Mouse (Mus musculus) ovary, postnatal 14 days (tissue): Measurements from ENCODE around the gene Dmrtc2.

Experiments used
- DNase-seq: peaks from one replicate; pipeline ENCODE4 v3.0.0; 2022; ENCODE audit warnings: low spot score

Dmrtc2 gene

GRCm38 (mm10) chr7:24902264-24902629 lies 32.4 kb downstream of the Dmrtc2 start:
- no peak for DNase-seq

- peak; percentile 55 for DNase-seq
Measured at GRCm38 (mm10) chr7:24902630-24903443, 33.0 kb downstream of the Dmrtc2 start, which contains the start of gene Arhgef1. Arhgef1 (plus strand) TSS chr7:24902912.

GRCm38 (mm10) chr7:24903444-24903825 lies 33.6 kb downstream of the Dmrtc2 start:
- no peak for DNase-seq

GRCm38 (mm10) chr7:24904070-24904483 lies 34.2 kb downstream of the Dmrtc2 start:
- peak; percentile 94 for DNase-seq

GRCm38 (mm10) chr7:24904936-24905335 lies 35.1 kb downstream of the Dmrtc2 start:
- peak; percentile 55 for DNase-seq

GRCm38 (mm10) chr7:24906551-24906950 lies 36.7 kb downstream of the Dmrtc2 start:
- no peak for DNase-seq

- no peak for DNase-seq
Measured at GRCm38 (mm10) chr7:24907211-24907748, 37.4 kb downstream of the Dmrtc2 start.

- DNase-seq = no peak
Measured at GRCm38 (mm10) chr7:24912480-24912879, 42.6 kb downstream of the Dmrtc2 start.

- DNase-seq = no peak
Measured at GRCm38 (mm10) chr7:24918763-24919323, 49.0 kb downstream of the Dmrtc2 start.

- no peak for DNase-seq
Measured at GRCm38 (mm10) chr7:24919728-24920127, 49.9 kb downstream of the Dmrtc2 start.
